Mouse (Mus musculus) c-Kit-negative CD71-positive TER-119-positive erythroid progenitor cells, embryonic 14.5 days (primary cell): ENCODE measurements around the gene AC124502.3.

Experiments used
- DNase-seq: peaks from one replicate; pipeline ENCODE4 v3.0.0-alpha.2; 2013; ENCODE audit warnings: low read depth, low spot score

Gene AC124502.3

DNA sequence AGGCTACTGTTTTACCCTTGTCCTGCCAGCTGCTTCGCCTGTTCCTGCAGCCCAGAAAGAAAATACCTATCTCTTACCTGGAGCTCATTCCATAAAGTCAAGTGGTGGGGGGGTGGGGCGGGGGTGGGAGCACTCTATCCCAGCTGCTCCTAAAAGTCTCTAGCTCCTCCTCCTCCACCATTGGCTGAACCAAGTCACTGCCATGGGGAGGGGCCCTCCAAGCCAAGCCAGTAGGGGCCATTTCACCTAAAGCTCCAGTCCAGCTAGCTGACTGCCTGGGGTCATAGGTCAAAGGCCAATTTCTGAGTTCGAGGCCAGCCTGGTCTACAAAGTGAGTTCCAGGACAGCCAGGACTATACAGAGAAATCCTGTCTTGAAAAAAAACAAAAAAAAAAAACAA, 6.0 kb upstream of the AC124502.3 start:
- no peak for DNase-seq

DNA sequence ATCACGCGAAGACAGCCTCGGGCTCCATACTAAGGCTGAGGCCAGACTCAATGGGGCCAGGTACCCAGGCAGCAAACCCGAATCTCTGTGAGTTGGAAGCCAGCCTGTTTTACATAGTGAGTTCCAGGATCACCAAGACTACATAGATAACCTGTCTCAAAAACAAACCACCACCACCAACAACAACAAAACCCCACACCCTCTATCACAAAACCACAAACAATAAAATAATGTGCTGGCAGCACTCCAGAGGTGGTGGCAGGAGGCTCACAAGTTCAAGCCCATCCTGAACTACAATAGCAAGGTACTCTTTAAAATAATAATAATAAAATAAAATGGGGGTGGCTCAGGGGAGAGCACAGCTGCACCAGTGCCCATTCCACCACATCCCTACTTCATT, 2.1 kb upstream of the AC124502.3 start:
- DNase-seq = no peak

DNA sequence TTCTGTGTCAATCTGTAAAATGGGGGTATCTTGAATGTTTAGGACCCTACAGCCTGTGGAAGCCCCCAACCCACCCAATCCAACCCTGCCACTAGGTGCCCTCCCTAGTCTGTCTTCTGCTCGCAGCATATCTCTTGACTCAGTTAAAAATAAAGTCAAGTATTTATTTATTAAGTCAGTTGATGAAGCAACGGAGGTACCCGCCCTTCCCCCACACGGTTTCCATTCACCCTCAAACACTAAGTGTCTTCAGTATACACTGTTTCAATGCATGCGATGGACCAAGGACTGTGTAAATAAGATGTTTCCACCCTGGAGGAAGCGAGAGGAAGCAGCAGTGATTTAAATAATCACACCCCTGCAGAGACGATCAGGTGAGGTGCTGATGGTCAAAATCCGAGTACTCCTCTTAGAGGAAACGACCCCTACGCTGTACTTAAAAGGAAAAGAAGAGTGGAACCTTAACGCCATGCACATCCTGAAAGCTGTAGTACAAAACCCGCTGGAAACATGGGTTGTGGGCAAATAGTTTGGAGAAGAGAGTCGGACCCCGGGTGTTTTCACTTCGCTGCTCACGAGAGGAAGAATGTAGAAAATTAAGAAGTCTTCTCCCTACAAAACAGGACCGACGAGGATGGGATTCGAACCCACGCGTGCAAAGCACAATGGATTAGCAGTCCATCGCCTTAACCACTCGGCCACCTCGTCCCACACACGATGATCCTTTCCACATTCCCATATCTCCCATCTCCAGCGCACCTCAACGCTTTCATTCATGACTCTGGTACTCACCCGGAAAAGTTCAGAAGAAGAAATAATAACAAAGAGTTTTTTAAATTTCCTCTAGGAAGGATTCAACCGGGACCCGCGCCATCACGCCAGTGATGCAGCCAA, 766 bp upstream of the AC124502.3 start:
- no peak for DNase-seq

DNA sequence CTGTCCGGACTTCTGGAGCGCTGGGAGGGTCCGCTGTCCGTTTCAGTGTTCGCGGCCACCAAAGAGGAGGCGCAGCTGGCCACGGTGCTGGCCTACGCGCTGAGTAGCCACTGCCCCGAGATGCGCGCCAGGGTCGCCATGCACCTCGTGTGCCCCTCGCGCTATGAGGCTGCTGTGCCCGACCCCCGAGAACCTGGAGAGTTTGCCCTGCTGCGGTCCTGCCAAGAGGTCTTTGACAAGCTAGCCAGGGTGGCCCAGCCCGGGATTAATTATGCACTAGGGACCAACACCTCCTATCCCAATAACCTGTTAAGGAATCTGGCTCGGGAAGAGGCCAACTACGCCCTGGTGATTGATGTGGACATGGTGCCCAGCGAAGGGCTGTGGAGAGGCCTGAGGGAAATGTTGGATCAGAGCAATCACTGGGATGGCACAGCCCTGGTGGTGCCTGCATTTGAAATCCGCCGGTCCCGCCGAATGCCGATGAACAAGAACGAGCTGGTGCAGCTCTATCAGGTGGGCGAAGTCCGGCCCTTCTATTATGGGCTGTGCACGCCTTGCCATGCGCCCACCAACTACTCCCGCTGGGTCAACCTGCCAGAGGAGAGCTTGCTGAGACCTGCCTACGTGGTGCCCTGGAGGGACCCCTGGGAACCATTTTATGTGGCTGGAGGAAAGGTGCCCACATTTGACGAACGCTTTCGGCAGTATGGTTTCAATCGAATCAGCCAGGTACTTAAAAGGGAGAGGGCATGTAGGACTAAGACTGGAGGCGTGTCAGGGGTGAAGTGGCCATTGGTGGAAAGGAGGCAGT, 817 bp downstream of the AC124502.3 start:
- no peak for DNase-seq

DNA sequence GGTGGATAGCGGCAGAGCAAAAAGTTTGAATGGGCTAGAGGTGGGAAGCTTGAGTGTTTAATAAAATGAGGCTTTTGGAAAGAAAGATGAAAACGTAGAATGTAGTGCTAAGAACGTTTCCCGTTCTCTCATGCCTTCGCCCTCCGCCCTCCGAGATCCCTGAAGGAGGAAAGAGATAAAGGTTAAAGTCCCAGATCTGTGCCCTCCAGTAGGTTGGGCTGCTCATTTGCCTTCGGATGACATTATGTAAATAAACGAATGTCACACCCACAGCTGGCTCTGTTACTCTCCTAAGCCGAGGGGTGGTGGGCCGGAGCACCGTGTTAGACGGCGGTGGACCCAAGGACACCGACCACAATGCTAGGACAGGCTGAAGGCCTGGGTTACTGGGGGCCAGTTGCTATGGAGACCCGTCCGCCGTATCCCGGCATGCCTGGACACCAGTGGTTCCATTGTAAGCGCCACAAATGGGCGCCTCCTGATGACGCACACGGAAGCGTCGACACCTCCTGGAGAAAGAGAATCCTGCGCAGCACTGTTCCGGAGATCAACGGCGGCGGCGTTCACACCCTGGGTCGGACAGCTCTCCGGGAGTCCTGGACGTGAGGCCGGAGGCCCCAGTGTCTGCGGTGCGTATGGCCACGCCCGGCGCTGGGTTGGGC, 2.3 kb downstream of the AC124502.3 start, which contains the start of gene Brms1:
Gene Brms1, plus strand, starts transcription at position 493 of the 662 bp plus-strand sequence.
- peak; percentile 76 for DNase-seq

DNA sequence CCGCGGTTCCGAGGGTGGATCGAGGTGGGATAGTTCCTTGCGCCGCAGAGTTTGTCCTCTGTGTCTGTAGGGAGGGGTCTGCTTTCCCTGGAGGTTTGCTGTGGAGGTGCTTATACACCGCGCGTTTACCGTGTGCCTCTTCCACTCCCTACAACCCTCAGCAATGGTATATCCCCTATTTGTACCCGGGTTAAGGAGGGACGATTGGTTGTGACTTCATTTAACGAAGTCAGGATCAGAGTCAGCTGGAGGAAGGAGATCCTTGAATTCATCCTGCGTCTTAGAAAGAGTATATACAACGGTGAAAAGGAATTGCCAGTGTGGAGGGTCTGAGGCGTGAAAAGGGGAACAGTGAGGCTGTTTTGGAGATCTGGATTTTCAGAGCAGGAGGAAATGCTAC, 2.9 kb downstream of the AC124502.3 start:
- DNase-seq = no peak

DNA sequence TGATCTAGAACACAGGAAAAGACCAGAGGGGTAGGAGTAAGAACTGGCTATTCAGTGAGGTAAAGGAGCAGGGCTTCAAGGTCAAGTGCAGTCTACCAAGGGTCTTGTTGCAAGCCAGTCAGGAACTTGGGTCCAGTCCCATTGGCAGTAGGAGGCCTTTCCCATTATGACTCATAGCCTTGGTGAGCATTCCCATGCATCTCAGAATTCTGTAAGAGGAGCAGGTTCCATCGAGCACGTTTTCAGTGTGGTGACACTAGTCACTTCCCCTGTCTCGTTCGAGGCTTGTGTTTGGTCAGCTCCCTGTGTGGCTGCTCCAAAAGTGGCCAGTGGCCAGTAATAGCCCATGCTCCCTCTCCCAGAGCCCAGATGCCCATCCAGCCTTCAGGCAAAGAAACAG, 6.8 kb downstream of the AC124502.3 start:
- DNase-seq = no peak

DNA sequence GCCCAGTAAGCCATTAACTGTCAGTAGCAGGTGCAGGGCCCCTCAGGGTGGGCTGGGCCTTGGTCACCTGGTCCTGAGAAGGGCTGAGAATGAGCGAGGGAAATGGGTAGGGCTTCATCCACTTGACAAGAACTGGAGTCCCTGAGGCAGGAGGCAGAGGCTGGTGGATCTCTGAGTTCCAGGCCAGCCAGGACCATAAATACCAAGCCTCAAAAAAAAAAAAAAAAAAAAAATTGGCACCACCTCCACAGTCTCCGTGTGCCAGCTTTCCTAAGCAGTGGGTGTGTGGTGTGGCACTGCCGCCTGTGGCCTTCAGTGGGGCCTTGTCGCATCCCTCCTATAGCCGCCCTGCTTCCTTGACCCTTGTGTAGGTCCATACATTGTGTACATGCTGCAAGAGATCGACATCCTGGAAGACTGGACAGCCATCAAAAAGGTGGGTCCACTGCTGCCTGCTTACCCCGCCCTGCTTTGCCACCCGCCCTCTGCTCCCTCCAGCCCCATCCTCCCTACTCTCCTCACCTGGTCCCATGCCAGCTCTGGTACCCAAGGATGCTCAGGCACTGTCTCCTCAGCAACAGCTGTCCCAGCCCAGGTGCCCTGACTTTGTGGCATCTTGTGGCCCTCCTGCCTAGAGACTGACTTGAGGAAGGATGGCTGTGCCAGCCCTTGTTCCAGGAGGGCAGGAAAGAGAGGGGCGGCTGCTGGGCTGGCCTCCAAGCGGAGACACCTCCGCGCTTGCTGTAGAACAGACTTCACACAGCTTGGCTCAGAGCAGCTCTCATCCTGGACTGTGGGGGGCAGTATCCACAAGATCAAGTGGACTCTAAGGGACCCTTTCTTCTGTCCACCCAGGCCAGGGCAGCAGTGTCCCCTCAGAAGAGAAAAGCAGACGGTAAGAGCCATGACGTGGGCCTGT, 9.7 kb downstream of the AC124502.3 start:
- DNase-seq = no peak

DNA sequence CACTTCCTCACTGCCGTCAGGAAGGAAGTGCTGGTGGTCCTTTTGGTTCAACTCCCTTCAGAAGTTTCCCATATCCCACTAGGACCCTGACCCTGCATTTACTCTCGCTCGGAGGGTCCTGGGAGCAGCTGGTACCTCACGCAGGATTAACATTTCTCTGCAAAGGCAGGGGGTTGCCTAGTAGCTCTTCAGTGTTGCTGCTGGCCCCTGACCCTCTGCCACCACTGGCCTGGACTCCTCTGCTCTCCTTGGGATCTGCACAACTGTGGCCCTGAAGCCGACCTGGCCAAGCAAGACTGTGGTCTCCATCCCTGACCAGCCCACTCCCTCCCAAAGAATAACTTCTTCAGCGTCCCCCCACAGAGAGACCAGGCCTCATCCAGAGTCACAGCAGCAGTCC, 10.6 kb downstream of the AC124502.3 start:
- no peak for DNase-seq

DNA sequence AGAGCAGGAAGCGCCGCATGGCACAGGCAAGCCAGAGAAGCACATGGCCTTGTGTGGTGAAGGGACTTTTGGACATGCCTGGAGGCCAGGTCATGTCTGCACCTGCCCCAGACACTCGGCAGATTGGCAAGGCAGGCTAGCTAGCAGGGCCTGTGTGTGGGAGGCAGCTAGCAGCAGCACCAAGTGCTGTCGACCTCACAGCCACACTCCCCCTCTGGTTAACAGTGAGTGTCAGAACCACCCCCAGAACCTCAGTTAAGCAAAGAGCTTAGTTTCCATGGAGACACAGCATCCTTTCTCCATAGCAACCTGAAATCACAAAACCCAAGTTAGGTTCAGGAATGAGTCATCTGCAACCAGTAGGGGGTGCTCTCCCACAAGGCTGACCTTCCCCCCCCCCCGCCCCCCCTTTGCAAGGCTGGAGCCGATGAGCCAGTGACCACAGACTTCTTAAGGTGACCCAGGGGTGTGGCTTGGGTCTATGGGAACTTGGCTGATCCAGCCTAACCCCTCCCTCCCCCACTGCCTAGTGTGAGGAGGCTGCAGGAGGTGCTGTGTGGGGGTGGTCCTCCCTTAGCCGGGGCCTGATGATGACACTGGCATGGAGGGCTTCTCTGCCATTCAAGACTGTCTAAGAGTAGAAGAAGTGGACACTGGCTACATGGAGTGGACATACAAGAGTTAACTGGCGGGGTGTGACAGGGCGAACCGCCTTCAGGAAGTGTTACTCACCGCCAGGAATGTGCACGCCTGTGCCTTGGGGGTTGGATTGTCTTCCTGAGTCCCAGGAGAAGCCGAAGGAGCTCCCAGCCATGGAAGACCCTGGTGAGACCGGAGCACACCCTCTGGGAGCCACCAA, 11.6 kb downstream of the AC124502.3 start, which contains the start of gene Rin1:
Gene Rin1, plus strand, starts transcription at position 435 of the 859 bp plus-strand sequence.
- no peak for DNase-seq

DNA sequence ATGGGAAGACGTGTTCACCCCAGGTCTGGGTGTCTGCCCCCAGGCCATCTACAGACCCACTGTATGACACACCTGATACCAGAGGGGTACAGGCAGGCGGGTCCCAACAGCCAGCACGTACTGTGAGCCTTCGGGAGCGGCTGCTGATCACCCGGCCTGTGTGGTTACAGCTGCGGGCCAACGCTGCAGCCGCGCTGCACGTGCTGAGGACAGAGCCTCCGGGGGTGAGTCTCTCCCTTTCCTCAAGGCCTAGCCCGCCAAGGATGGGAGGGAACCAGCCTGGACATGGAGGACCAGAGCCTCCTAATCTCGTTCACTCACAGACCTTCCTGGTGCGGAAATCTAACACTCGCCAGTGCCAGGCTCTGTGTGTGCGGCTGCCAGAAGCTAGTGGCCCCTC, 12.3 kb downstream of the AC124502.3 start:
- DNase-seq = no peak

DNA sequence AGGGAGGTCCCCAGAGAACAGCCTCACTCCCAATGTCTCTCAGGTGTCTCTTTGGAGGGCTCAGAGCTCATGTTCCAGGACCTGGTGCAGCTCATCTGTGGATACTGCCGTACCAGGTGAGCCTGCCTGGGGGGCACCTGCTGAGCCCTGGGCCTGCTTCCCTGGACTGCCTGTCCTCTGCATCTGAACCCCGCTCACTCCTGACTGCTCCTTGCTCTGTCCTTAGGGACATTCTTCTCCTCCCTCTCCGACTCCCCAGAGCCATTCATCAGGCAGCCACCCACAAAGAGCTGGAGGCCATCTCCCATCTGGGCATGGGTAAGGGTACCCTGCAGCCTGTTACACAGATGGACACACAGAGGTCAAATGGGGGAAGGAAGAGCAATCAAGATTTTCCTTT, 12.8 kb downstream of the AC124502.3 start:
- no peak for DNase-seq

DNA sequence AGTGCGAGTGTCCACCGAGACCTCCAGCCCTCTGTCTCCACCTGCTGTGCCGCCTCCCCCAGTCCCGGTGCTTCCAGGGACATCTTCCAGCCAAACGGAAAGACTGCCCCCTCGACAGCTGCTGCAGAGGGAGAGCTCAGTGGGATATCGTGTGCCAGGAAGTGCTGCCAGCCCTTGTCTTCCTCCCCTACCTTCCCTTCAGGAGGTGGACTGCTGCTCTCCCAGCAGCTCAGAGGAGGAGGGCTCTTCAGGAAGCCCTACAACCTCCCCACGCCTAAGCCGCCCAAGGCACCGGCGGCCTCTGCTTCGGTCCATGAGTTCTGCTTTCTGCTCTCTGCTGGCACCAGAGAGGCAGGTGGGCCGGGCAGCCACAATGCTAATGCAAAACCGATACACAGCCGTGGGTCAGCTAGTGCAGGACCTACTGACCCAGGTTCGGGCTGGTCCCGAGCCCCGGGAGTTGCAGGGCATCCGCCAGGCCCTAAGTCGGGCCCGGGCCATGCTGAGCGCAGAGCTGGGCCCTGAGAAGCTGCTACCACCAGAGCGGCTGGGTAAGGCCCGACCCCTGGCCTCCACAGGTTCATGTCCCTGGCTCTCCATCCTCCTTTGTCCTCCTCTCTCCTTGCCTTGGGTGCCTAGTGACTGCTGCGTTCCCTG, 13.6 kb downstream of the AC124502.3 start:
- DNase-seq = no peak

DNA sequence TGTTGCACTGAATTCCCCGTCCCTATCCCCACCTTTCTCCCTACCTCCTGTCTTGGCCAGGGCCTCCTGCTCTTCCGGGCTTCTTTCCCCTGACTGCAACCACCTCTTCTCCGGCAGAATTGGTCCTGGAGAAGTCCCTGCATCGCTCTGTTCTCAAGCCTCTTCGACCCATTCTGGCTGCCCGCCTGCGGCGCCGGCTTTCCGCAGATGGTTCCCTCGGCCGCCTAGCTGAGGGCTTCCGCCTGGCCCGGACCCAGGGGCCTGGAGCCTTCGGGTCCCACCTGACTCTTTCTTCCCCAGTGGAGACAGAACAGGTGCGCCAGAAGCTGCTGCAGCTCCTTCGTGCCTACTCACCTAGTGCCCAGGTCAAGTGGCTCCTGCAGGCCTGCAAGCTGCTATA, 14.2 kb downstream of the AC124502.3 start:
- no peak for DNase-seq

DNA sequence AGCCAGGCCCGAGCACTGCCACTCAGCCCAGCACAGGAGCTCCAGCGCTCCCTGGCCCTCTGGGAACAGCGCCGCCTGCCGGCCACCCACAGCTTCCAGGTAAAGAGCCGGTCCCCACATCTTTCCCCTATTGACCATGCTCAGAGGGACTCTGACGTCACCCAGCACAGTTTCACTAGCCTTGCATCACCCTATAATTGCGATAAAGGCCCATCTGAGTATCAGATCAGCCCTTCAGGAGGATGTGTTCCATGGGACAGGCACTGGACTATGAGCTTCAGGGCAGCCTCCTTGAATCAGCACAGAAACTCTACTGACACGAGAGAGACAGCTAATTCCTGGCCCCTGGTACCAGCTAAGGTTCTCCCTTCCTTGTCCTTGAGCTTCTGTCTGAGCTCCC, 15.2 kb downstream of the AC124502.3 start:
- no peak for DNase-seq

DNA sequence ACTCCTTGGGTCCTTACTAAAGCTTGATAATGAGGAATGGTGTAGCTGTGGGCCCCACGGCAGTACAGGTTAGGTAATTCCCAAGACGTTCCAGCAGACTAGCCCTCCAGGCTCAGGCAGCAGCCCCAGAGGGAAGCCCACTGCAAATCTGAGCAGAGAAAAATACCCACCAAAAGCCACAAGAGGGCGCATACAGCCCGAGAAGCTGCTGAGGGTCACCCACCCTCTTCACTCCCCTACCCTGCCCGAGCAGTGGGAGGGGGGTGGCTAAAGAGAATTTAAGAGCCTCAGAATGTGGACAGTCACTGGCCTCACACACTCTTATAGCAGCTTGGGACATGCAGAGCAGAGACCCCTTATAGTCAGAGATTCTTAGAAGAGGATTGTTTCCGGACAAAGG, 17.6 kb downstream of the AC124502.3 start:
- DNase-seq = no peak

DNA sequence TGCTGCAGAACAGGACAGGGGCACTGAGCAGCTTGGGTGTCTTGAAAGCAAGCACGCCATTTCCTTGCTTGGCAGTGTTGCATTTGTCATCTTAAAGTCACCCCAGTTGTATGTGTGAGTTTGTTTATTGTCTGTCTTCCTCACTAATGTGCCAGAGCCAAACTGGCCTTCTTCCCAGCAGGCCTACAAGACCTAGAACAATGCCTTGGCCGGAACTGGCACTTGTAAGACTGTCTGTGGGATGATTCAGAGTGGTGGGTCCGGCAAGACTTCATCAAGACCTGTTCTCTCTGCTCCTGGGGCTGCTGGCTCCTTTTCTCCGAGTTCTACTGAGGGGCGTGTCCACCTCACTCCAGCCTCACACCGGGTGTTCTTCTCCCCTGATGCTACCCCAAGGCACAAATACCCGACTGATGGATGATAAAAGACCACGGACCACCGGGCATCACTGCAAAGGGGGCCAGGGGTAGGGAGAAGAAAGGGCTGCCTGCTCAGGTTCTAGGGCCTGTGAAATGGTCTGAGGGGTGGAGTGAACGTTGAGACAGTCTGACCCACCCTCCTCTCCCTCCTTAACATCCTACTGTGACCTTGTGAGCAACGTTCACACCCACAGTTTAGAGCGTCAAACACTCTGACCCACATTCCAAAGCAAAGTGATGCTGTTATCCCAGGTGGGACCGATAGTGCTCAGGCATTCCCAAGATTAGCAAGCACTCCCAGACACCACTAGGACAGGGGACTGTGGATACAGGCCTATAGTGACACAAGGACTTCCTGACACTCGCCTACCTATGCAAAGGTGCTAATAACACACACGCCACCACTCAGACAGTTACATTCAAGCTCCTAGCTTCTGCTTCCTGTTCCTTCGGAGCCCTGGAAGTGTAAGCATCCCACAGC, 19.4 kb downstream of the AC124502.3 start:
- DNase-seq = no peak
